Mouse (Mus musculus): ENCODE results near the gene Gm30083. TPM values are rescaled to one million over a fixed set of nuclear protein-coding genes. Genes with fewer than 3 reads are reported as not detected.

Gene Gm30083
- total and polyA plus RNA-seq, 3 experiments: not detected

- Histone ChIP-seq H3K36me3 (ENCODE audit: control insufficient read depth in 1 of 2, insufficient read depth in 2 of 2, low read length in 2 of 2) (no peaks in the 10 kb centered on the region), H3K9me3 (replicated peaks; ENCODE audit: insufficient read depth, low read length) (no peaks in the 10 kb centered on the region), H3K4me1 (ENCODE audit: control insufficient read depth in 1 of 2, insufficient read depth in 2 of 2, low read length in 2 of 2) (no peaks in the 10 kb centered on the region), H3K27ac (ENCODE audit: control insufficient read depth, low read depth, low read length) (no peak overlapping the region), H3K27me3 (ENCODE audit: control insufficient read depth in 1 of 2, insufficient read depth in 2 of 2, low read length in 2 of 2) (no peaks in the 10 kb centered on the region), H3K4me3 (ENCODE audit: control insufficient read depth in 1 of 2, insufficient read depth in 1 of 2, low read depth in 2 of 2, low read length in 2 of 2) (no peak overlapping the region), H3K79me2 (ENCODE audit: control insufficient read depth, insufficient read depth, low read length, poor library complexity) (no peaks in the 10 kb centered on the region), H3K9ac (ENCODE audit: control insufficient read depth, low read depth, low read length, poor library complexity, severe bottlenecking) (no peak overlapping the region)
- TF ChIP-seq CTCF (IDR thresholded peaks at IDR 0.05 in 2 of 3, conservative IDR thresholded peaks at IDR 0.05 in 1 of 3; ENCODE audit: control insufficient read depth in 1 of 3, insufficient read depth in 1 of 3, low read depth in 2 of 3, low read length in 3 of 3, poor library complexity in 1 of 3, severe bottlenecking in 1 of 3) (no peak), NELFE (IDR thresholded peaks at IDR 0.05; ENCODE audit: low read depth, low read length) (no peak), CHD1 (IDR thresholded peaks at IDR 0.05; ENCODE audit: low read depth, low read length) (no peak), RAD21 (IDR thresholded peaks at IDR 0.05; ENCODE audit: low read depth, low read length) (no peak), MYC (IDR thresholded peaks at IDR 0.05; ENCODE audit: low read depth, low read length) (no peak), GATA1 (IDR thresholded peaks at IDR 0.05; ENCODE audit: low read depth, low read length) (no peak), ZC3H11A (IDR thresholded peaks at IDR 0.05; ENCODE audit: low read depth, low read length) (no peak), POLR2AphosphoS2 (IDR thresholded peaks at IDR 0.05; ENCODE audit: low read length) (no peak), ZKSCAN1 (IDR thresholded peaks at IDR 0.05; ENCODE audit: low read depth, low read length) (no peak), SMC3 (IDR thresholded peaks at IDR 0.05; ENCODE audit: low read depth, low read length) (no peak), RCOR1 (IDR thresholded peaks at IDR 0.05; ENCODE audit: low read depth, low read length) (no peak), USF1 (IDR thresholded peaks at IDR 0.05; ENCODE audit: low read depth, low read length) (no peak), ZNF384 (IDR thresholded peaks at IDR 0.05; ENCODE audit: low read depth, low read length) (no peak), MAX (IDR thresholded peaks at IDR 0.05; ENCODE audit: low read length) (no peak), TBP (IDR thresholded peaks at IDR 0.05; ENCODE audit: low read depth, low read length) (no peak)
- no peak for DNase-seq (ENCODE audit: low read depth, low spot score)
Measured at GRCm38 (mm10) chr14:33993051-33993450, 21.9 kb downstream of the Gm30083 start.

DNA sequence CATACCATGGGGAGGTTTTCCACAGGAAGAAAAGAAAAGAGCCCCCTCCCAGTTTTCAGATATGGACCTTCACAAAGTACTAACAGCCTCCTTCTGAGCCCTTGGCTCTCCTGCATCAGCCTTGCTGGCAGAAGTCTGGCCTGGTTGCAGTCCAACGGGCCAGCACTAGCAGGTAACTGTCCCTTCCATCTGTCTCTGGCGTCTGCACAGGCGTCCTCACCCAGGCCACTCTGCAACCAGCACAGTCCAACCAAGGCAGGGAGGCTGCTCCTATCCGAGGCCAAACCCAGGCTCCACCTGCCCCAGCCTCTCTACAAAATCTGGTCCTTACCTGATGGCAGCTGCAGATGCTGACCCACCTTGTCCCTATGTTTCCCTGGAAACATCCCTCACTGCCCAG lies 23.0 kb downstream of the Gm30083 start:
- Histone ChIP-seq H3K27me3 (ENCODE audit: control insufficient read depth in 1 of 2, insufficient read depth in 2 of 2, low read length in 2 of 2) (no peaks in the 10 kb centered on the region), H3K79me2 (ENCODE audit: control insufficient read depth, insufficient read depth, low read length, poor library complexity) (no peaks in the 10 kb centered on the region), H3K36me3 (ENCODE audit: control insufficient read depth in 1 of 2, insufficient read depth in 2 of 2, low read length in 2 of 2) (no peaks in the 10 kb centered on the region), H3K4me1 (ENCODE audit: control insufficient read depth in 1 of 2, insufficient read depth in 2 of 2, low read length in 2 of 2) (no peaks in the 10 kb centered on the region), H3K27ac (ENCODE audit: control insufficient read depth, low read depth, low read length) (no peak overlapping the region), H3K9me3 (replicated peaks; ENCODE audit: insufficient read depth, low read length) (no peaks in the 10 kb centered on the region), H3K9ac (ENCODE audit: control insufficient read depth, low read depth, low read length, poor library complexity, severe bottlenecking) (no peak overlapping the region), H3K4me3 (ENCODE audit: control insufficient read depth in 1 of 2, insufficient read depth in 1 of 2, low read depth in 2 of 2, low read length in 2 of 2) (no peak overlapping the region)
- TF ChIP-seq USF2 (IDR thresholded peaks at IDR 0.05; ENCODE audit: borderline replicate concordance in 1 of 2, insufficient read depth in 1 of 2, low read depth in 1 of 2, low read length in 2 of 2): no peak
- TF ChIP-seq TAL1 (IDR thresholded peaks at IDR 0.05; ENCODE audit: low read length): no peak
- TF ChIP-seq MEF2A (IDR thresholded peaks at IDR 0.05; ENCODE audit: extremely low read depth, insufficient replicate concordance, low read depth, low read length, poor library complexity, severe bottlenecking): no peak
- TF ChIP-seq E2F4 (IDR thresholded peaks at IDR 0.05; ENCODE audit: borderline replicate concordance, low read depth, low read length): no peak
- TF ChIP-seq EP300 (IDR thresholded peaks at IDR 0.05; ENCODE audit: low read depth in 1 of 2, low read length in 2 of 2): no peak
- TF ChIP-seq MAFK (IDR thresholded peaks at IDR 0.05; ENCODE audit: borderline replicate concordance, low read depth, low read length): no peak
- TF ChIP-seq TCF12 (IDR thresholded peaks at IDR 0.05; ENCODE audit: low read depth, low read length): no peak
- TF ChIP-seq CTCF (IDR thresholded peaks at IDR 0.05 in 2 of 3, conservative IDR thresholded peaks at IDR 0.05 in 1 of 3; ENCODE audit: control insufficient read depth in 1 of 3, insufficient read depth in 1 of 3, low read depth in 2 of 3, low read length in 3 of 3, poor library complexity in 1 of 3, severe bottlenecking in 1 of 3): no peak
- TF ChIP-seq NRF1 (IDR thresholded peaks at IDR 0.05; ENCODE audit: insufficient read depth, low read depth, low read length, poor library complexity, severe bottlenecking): no peak
- no peak for DNase-seq (ENCODE audit: low read depth, low spot score)
